Mouse (Mus musculus) liver, adult 10 weeks (tissue): ENCODE results near the gene Slc16a10. TPM values are rescaled to one million over a fixed set of nuclear protein-coding genes. Genes with fewer than 3 reads are reported as not detected.

Experiments used
- polyA plus RNA-seq: library from polyadenylated mRNA; stranded (reverse); fragments of 350-450 nt; fragmentation: Illumina TruSeq; extraction: RNeasy Lipid Tissue Mini Kit (QIAGEN cat#74804); gene quantifications from one replicate; pipeline ENCODE4 v1.2.3, GENCODE M21; 2014; ENCODE audit warnings: low read depth, low replicate concordance

Slc16a10 gene
- 79.5 TPM for polyA plus RNA-seq

GRCm38 (mm10) chr10:40141864-40142523 is at the start of gene Slc16a10:
Gene Slc16a10, minus strand, starts transcription at chr10:40142258.

GRCm38 (mm10) chr10:40024554-40025428 is 117.3 kb downstream of the Slc16a10 start, which contains the start of gene Mfsd4b1:
Gene Mfsd4b1, minus strand, starts transcription at chr10:40025268.

GRCm38 (mm10) chr10:39986466-39986865 is 155.6 kb downstream of the Slc16a10 start, which contains the start of gene Mfsd4b5:
Gene Mfsd4b5, minus strand, starts transcription at chr10:39986646.

Other genes with a start within 250 kb of the Slc16a10 start
- 3.7 TPM for gene Mfsd4b4, start 243.0 kb downstream of the Slc16a10 start, polyA plus RNA-seq
- gene Mfsd4b2, start 215.3 kb downstream of the Slc16a10 start, polyA plus RNA-seq: not detected
- gene Mfsd4b3, start 182.1 kb downstream of the Slc16a10 start, polyA plus RNA-seq: 20.1 TPM
- gene Mfsd4b5, start 155.6 kb downstream of the Slc16a10 start, polyA plus RNA-seq: 0.53 TPM
- gene Mfsd4b1, start 117.0 kb downstream of the Slc16a10 start, polyA plus RNA-seq: 50.4 TPM
- gene Rpf2, start 104.8 kb upstream of the Slc16a10 start, polyA plus RNA-seq: 27.3 TPM
- 51.7 TPM for gene Gtf3c6, start 115.8 kb upstream of the Slc16a10 start, polyA plus RNA-seq
- gene Amd1, start 159.9 kb upstream of the Slc16a10 start, polyA plus RNA-seq: 55.0 TPM
- gene Cdk19, start 197.3 kb upstream of the Slc16a10 start, polyA plus RNA-seq: 5.1 TPM